Mouse (Mus musculus) intestine, postnatal 0 days (tissue): ENCODE measurements around the gene Spata5. TPM values are rescaled to one million over a fixed set of nuclear protein-coding genes. Genes with fewer than 3 reads are reported as not detected.
"Not testable (repeated sequence)": the region's sequence is repeated elsewhere in the genome, so short reads cannot be mapped to it uniquely, and the experiment has no call there.

Experiments used
- ATAC-seq: fragments of 200-750 bp; cut with Nextera tagmentation; 2 replicates; pipeline ENCODE4 v1.8.0; 2017; ENCODE audit warnings: mild to moderate bottlenecking, moderate TSS enrichment, moderate library complexity
- H3K27ac ChIP-seq: fragments of 300-500 bp; sonication (generic); 2 replicates; pipeline ENCODE4 v1.5.1; 2014; ENCODE audit warnings: mild to moderate bottlenecking, low read depth, low read length, moderate library complexity
- H3K27me3 ChIP-seq: fragments of 300-500 bp; sonication (generic); replicated peaks from 2 replicates; pipeline ENCODE4 v1.6.1; 2014; ENCODE audit warnings: low read length, mixed read lengths; ENCODE audit not compliant: control insufficient read depth, insufficient read depth
- H3K36me3 ChIP-seq: fragments of 300-500 bp; sonication (generic); 2 replicates; pipeline ENCODE4 v1.6.1; 2014; ENCODE audit warnings: mild to moderate bottlenecking, moderate library complexity; ENCODE audit not compliant: control insufficient read depth, insufficient read depth
- H3K4me1 ChIP-seq: fragments of 300-500 bp; sonication (generic); replicated peaks from 2 replicates; pipeline ENCODE4 v1.6.1; 2014; ENCODE audit warnings: antibody characterized with exemption, low read length, mixed read lengths; ENCODE audit not compliant: control insufficient read depth, insufficient read depth
- H3K4me2 ChIP-seq: fragments of 300-500 bp; sonication (generic); replicated peaks from 2 replicates; pipeline ENCODE4 v1.6.1; 2014; ENCODE audit warnings: low read depth, mild to moderate bottlenecking, moderate library complexity
- H3K4me3 ChIP-seq: fragments of 300-500 bp; sonication (generic); 2 replicates; pipeline ENCODE4 v1.5.1; 2014; ENCODE audit warnings: low read depth, low read length
- H3K9ac ChIP-seq: fragments of 300-500 bp; sonication (generic); 2 replicates; pipeline ENCODE4 v1.6.1; 2014; ENCODE audit warnings: mild to moderate bottlenecking, low read depth, low read length
- H3K9me3 ChIP-seq: fragments of 300-500 bp; sonication (generic); 2 replicates; pipeline ENCODE4 v1.6.1; 2016; ENCODE audit warnings: mixed run types; ENCODE audit not compliant: control insufficient read depth
- CTCF ChIP-seq: sonication (generic); IDR thresholded peaks from 2 replicates; pipeline ENCODE4 v1.5.1; 2016; ENCODE audit warnings: low read depth, mild to moderate bottlenecking, control low read depth, antibody characterized with exemption, moderate library complexity
- WGBS: fragments of 180-500 bp; shearing (Covaris S2); extraction: QIAGEN DNeasy Blood & Tissue Kit; methylation state at CpG from one replicate; pipeline ENCODE4 v1.1.7; 2014; 5-methylcytosine and 5-hydroxymethylcytosine counted together
- polyA plus RNA-seq: library from polyadenylated mRNA; unstranded; fragments of >200 nt; fragmentation: Nextera tagmentation; extraction: Ambion mirVana; gene quantifications from 2 replicates; pipeline ENCODE4 v1.2.1, GENCODE M21; 2015

Gene Spata5
- polyA plus RNA-seq, 1 experiment from 2014 or later = 15.9 TPM

DNA sequence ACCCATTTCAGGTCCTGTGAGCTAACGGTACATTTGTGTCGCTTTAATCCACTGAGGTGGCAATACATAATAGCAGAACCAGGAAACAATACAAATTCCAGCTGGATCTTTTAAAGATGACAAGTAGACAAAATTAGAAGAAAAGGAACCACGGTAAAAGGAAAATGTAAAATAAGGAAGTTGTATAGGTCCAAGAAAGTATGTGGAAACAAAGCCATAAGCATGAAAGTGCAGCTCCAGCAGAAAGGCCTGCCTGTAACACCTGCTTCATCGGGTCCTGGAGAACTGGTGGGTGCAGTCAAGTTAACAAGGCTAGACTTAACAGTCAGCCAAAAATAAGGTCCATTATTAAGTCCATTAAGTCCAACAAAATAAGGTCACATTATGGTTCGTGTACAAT lies 164.9 kb downstream of the Spata5 start:
- Histone ChIP-seq H3K9me3 (no peaks in the 10 kb centered on the region), H3K27me3 (no peaks in the 10 kb centered on the region), H3K4me1 (no peaks in the 10 kb centered on the region; the same call in 1 of the 2 replicates), H3K4me3 (no peak overlapping the region), H3K4me2 (no peak overlapping the region), H3K36me3 (peaks cover 4% of the 10 kb centered on the region; the same call in 1 of the 2 replicates), H3K9ac (no peak overlapping the region), H3K27ac (no peak overlapping the region)
- 75% methylated on average over 5 of the region's 5 CpGs for WGBS
- ATAC-seq = no peak
- no peak for TF ChIP-seq CTCF

DNA sequence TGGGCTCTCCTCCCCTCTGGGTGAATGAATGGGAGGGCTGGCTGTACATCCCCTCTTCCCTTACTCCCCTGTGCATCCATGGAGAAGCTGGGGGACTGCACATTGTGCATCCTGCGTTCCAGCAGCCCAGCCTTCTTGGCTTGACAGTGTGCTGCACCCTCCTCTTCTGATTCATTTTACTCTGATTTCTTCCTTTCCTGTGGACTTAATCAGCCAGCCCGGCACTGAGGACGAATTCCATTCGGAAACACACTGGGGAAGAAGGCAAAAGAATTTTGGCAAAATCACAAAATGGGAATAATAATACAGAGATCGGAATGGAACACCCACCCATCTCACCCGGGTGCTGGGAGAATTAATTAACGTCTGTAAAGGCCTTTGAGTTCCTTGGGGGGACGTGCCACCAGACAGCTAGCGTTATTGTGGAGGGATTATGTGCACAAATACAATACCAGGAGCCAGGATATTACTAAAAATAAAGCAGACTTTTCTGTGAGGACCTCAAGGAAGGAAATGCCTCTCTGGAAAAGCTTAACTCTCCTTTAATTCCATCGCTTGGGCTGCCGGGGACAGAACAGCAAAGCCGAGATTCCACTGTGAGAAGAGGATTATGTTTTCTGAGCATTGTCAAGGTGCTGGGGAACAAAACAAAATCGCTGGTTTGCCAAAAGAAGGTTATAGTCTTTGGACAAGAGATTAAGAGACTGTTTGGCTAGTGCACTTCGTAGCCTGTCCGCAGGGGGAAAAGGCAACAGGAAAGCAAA lies 166.5 kb downstream of the Spata5 start:
- ATAC-seq = no peak
- H3K9ac ChIP-seq = no peak overlapping the region
- no peaks in the 10 kb centered on the region for H3K27me3 ChIP-seq
- H3K27ac ChIP-seq = peak overlapping the region; percentile 50
- peak; percentile 25; the same call in 1 of the 2 replicates for TF ChIP-seq CTCF
- no peaks in the 10 kb centered on the region; the same call in 1 of the 2 replicates for H3K4me1 ChIP-seq
- 24% methylated on average over 15 of the region's 15 CpGs for WGBS
- H3K4me3 ChIP-seq = no peak overlapping the region
- H3K4me2 ChIP-seq = peak overlapping the region; percentile 51
- H3K9me3 ChIP-seq = no peaks in the 10 kb centered on the region
- H3K36me3 ChIP-seq = no peaks in the 10 kb centered on the region

- no peaks in the 10 kb centered on the region for H3K9me3 ChIP-seq
- H3K27me3 ChIP-seq = no peaks in the 10 kb centered on the region
- peak overlapping the region; percentile 51 for H3K4me2 ChIP-seq
- no peak for ATAC-seq
- H3K9ac ChIP-seq = peak overlapping the region; percentile 23; the same call in 1 of the 2 replicates
- peak overlapping the region; percentile 50 for H3K27ac ChIP-seq
- WGBS = 35% methylated on average over 16 of the region's 16 CpGs
- H3K4me3 ChIP-seq = no peak overlapping the region
- no peak for TF ChIP-seq CTCF
- H3K4me1 ChIP-seq = no peaks in the 10 kb centered on the region; the same call in 1 of the 2 replicates
- H3K36me3 ChIP-seq = no peaks in the 10 kb centered on the region
These were observed 167.3 kb downstream of the Spata5 start for GRCm38 (mm10) chr3:37586731-37587578.

DNA sequence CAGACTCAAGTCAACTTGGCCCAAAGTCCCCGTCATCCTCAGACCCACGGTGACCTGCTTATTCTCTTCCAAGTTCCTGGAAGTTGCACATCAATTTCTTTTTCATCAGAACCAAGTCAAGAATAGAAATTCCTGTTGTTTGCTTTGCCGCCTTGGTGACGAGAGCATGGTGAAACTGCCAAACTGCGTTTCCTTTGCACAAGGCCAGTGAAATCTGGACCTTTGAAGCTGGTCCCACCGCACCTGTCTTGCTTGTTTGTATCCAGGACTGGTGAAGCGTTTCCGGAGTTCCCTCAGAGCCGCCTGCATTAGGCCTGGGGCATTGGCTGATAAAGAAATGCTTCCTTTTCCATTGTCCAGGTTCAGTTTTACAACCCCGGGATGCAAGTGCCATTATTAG lies 176.0 kb downstream of the Spata5 start:
- H3K4me2 ChIP-seq = no peak overlapping the region
- WGBS = 53% methylated on average over 10 of the region's 10 CpGs
- no peak for ATAC-seq
- no peaks in the 10 kb centered on the region for H3K27me3 ChIP-seq
- no peak overlapping the region for H3K27ac ChIP-seq
- H3K36me3 ChIP-seq = no peaks in the 10 kb centered on the region
- no peak overlapping the region for H3K9ac ChIP-seq
- no peaks in the 10 kb centered on the region for H3K4me1 ChIP-seq
- no peaks in the 10 kb centered on the region for H3K9me3 ChIP-seq
- H3K4me3 ChIP-seq = no peak overlapping the region
- no peak for TF ChIP-seq CTCF

DNA sequence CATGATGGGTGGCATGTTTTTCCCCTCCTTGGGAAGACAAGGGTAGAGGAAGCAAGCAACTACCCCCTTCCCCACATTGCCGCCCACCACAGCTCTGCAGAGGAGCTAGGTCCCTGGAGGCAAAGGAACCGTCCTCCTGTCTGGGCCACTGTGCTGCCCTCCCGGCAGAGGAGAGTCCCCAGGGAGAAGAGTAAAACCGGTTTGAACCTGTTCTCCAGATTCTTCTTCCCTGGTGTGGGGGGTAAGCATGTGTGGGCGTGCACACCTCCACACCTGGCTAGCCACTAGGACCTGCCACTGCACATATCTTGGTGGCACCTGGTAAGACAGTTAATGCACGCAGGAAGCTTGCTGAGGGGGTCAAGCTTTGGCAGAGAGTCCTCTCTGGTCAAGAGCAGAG lies 176.8 kb downstream of the Spata5 start:
- Histone ChIP-seq H3K9ac (no peak overlapping the region), H3K4me2 (no peak overlapping the region), H3K9me3 (no peaks in the 10 kb centered on the region), H3K27ac (no peak overlapping the region), H3K4me1 (no peaks in the 10 kb centered on the region), H3K27me3 (no peaks in the 10 kb centered on the region), H3K4me3 (no peak overlapping the region), H3K36me3 (no peaks in the 10 kb centered on the region)
- TF ChIP-seq CTCF = no peak
- no peak for ATAC-seq
- WGBS = 55% methylated on average over 6 of the region's 6 CpGs

DNA sequence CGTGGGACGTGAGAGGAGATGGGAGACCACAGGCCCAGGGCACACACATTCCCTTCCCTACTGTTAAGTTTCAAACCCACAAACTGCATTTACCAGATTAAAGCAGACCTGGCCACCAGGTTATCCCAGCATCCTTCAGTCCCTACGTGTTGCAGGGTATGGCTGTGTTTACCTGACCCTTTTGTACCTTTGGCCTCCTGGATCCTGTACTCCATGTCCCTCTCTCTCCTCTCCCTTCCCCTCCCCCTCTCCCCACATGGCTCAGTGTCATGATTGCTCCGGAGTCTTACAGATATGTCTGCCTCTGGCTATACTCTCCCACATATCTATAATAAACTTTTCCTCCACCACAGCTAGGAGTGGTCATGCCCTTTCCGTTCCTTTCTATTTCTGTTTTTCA lies 177.5 kb downstream of the Spata5 start:
- Histone ChIP-seq H3K4me1 (no peaks in the 10 kb centered on the region), H3K27ac (no peak overlapping the region), H3K4me3 (no peak overlapping the region), H3K9me3 (no peaks in the 10 kb centered on the region), H3K9ac (no peak overlapping the region), H3K27me3 (no peaks in the 10 kb centered on the region), H3K36me3 (no peaks in the 10 kb centered on the region), H3K4me2 (no peak overlapping the region)
- TF ChIP-seq CTCF = no peak
- no peak for ATAC-seq
- 59% methylated on average over 5 of the region's 5 CpGs for WGBS

DNA sequence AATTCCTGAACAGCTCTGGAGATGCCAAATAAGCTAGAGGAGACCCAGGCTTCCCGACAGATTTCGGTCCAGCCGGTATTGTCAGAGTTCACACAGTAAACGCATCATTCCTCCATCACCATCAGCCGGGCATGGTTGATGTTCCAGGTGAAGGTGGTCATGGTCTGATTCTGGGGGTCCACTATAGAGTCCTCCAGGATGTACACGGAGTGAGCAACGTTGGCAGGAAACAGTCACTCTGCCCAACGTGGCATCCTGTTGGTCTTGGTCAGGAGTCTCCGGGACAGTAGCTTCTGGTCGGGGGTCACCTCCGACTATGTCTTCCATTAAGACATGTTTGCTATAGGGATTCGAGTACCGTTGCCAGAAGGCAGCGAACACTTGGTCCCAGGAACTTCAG lies 179.9 kb downstream of the Spata5 start:
- H3K4me1 ChIP-seq, H3K9me3 ChIP-seq, H3K36me3 ChIP-seq, ATAC-seq, H3K27me3 ChIP-seq, H3K9ac ChIP-seq, H3K4me2 ChIP-seq, H3K27ac ChIP-seq, H3K4me3 ChIP-seq: not testable (repeated sequence)
- 90% methylated on average over 14 of the region's 14 CpGs for WGBS
